Mouse (Mus musculus) ES-Bruce4 (cell line): ENCODE measurements around the gene Eif4b. TPM values are rescaled to one million over a fixed set of nuclear protein-coding genes. Genes with fewer than 3 reads are reported as not detected.
A peak's percentile ranks its signal among the peaks of the same experiment; 100 is the strongest.

Experiments
- H3K27ac ChIP-seq: 2 replicates; pipeline ENCODE4 v1.5.1; 2012; ENCODE audit warnings: low read length, inconsistent platforms; ENCODE audit not compliant: insufficient read depth
- H3K27me3 ChIP-seq: 2 replicates; pipeline ENCODE4 v1.6.1; 2012; ENCODE audit warnings: mild to moderate bottlenecking, low read length, inconsistent platforms; ENCODE audit not compliant: control insufficient read depth, poor library complexity, insufficient read depth, severe bottlenecking
- H3K36me3 ChIP-seq: 2 replicates; pipeline ENCODE4 v1.6.1; 2012; ENCODE audit warnings: inconsistent platforms, mild to moderate bottlenecking, low read length, moderate library complexity; ENCODE audit not compliant: control insufficient read depth, poor library complexity, insufficient read depth, severe bottlenecking
- H3K4me1 ChIP-seq: one replicate; pipeline ENCODE4 v1.8.1; 2011; ENCODE audit warnings: low read length; ENCODE audit not compliant: control insufficient read depth, insufficient read depth
- H3K4me3 ChIP-seq: 2 replicates; pipeline ENCODE4 v1.5.1; 2011; ENCODE audit warnings: low read depth, mild to moderate bottlenecking, low read length
- H3K9ac ChIP-seq: 2 replicates; pipeline ENCODE4 v1.6.1; 2012; ENCODE audit warnings: low read depth, mild to moderate bottlenecking, inconsistent platforms; ENCODE audit not compliant: poor library complexity, severe bottlenecking
- H3K9me3 ChIP-seq: replicated peaks from 2 replicates; pipeline ENCODE4 v1.6.1; 2012; ENCODE audit warnings: mild to moderate bottlenecking, low read length, inconsistent platforms; ENCODE audit not compliant: control insufficient read depth, poor library complexity, insufficient read depth, severe bottlenecking
- CTCF ChIP-seq: IDR thresholded peaks from one replicate; pipeline ENCODE4 v1.8.1; 2011; ENCODE audit warnings: low read depth, low read length
- EP300 ChIP-seq: IDR thresholded peaks from 2 replicates; pipeline ENCODE4 v1.6.1; 2011; ENCODE audit warnings: low read depth, low read length; ENCODE audit not compliant: insufficient read depth
- POLR2A ChIP-seq: IDR thresholded peaks from one replicate; pipeline ENCODE4 v1.8.1; 2011; ENCODE audit warnings: low read length; ENCODE audit not compliant: insufficient read depth
- polyA plus RNA-seq: library from polyadenylated mRNA; stranded (reverse); fragments of >200 nt; gene quantifications from 2 replicates; pipeline ENCODE4 v1.2.4, GENCODE M21; 2011; ENCODE audit warnings: low read depth; ENCODE audit not compliant: missing spikeins, insufficient read depth, insufficient read length

Gene Eif4b
- polyA plus RNA-seq, 1 experiment = 584 TPM

DNA sequence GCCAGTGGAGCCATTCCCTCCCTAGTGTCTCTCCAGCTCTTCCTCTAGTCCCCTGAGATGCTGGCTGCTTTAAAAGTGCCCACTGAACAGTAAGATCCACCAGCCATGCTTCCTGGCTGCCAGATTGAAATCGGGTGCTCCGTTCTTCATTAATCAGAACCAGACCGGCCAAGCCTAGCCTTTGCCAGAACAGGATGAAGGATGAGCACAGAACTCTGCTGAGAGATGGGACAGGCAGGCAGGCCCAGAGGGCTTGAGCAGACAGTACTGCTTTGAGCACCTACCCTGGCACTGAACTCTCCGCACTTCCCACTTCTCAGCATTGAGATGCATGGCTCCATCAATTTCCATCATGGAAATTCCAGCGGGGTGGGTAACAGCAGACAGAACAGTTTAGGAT lies 25.7 kb downstream of the Eif4b start:
- Histone ChIP-seq H3K4me3 (no peak overlapping the region), H3K36me3 (peaks cover 23% of the 10 kb centered on the region), H3K9ac (peak overlapping the region; percentile 84; the same call in 1 of the 2 replicates), H3K4me1 (peaks cover 8% of the 10 kb centered on the region), H3K27ac (no peak overlapping the region), H3K27me3 (no peaks in the 10 kb centered on the region), H3K9me3 (no peaks in the 10 kb centered on the region)
- no peak for TF ChIP-seq POLR2A
- no peak for TF ChIP-seq EP300
- TF ChIP-seq CTCF = no peak

DNA sequence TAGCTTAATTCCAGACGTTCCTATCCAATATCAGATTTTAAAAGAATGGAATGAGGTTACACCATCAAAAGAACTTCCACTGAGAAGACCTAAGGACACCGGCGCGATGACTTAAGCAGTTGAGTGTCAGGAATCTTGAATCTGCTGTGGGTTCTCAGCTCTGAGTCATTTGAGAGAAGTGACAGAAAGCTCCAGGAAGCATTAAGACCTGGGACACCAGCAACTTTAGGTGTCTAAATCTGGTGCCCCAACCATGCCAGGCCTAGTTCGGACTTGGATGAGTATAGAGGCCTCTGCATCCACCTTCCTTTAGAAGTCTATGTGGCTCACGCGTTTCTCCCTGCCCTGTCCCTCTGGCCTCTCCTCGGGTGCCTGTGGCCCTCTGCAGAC lies 26.2 kb downstream of the Eif4b start:
- H3K9me3 ChIP-seq = no peaks in the 10 kb centered on the region
- no peaks in the 10 kb centered on the region for H3K27me3 ChIP-seq
- peak overlapping the region; percentile 84 for H3K9ac ChIP-seq
- peaks cover 10% of the 10 kb centered on the region for H3K4me1 ChIP-seq
- H3K36me3 ChIP-seq = peaks cover 18% of the 10 kb centered on the region
- peak overlapping the region; percentile 81 for H3K4me3 ChIP-seq
- TF ChIP-seq POLR2A (no peak), CTCF (no peak), EP300 (no peak)
- H3K27ac ChIP-seq = no peak overlapping the region

DNA sequence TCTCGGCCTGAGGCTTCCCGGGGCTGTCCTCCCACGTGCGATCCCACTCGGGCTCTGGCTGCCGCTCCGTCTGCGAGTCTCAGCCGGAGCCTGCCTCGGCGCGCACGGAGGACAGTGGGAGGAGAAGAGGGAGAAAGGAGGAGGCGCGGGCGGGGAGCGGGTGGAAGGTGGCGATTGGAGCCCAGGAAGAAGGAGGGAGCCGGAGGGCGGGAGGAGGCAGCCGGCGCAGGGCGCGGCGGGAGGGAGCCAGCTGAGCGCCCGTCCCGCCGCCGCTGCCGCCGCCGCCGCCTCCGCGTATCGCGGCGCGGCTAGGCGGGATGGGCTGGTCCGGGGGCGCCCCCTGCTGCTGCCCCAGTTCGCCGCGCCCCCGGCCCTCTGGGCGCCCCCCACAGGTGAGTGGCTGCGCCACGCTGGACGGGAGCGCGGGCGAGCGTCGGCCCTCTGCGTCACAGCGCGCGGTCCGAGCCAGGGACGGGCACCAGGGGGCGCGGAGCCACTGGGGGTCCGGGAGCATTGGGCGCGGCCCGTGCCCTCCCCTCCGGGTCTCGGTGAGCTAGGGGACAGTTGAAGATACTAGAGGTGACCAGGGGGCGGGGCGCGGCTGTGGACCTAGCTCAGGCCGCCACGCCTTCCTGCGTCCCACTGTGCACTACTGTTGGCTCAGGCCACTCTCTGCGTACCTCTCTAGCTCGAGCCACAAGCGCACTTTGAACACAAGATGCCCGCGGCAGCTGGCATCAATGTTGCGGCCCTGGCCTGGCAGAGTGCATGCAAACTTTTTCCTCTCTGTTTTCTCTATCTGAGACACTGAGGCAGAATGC lies 26.8 kb downstream of the Eif4b start, which contains the start of gene Tns2:
Tns2 (plus strand) TSS at position 253 of the 821 bp plus-strand sequence.
- TF ChIP-seq POLR2A (no peak), CTCF (peak; percentile 50)
- H3K36me3 ChIP-seq = peaks cover 12% of the 10 kb centered on the region
- H3K4me1 ChIP-seq = peaks cover 10% of the 10 kb centered on the region
- peak within 1 kb of the TSS; percentile 81 for H3K4me3 ChIP-seq
- H3K27me3 ChIP-seq = no peaks in the 10 kb centered on the region
- H3K9ac ChIP-seq = peak within 1 kb of the TSS; percentile 84
- no peaks in the 10 kb centered on the region for H3K9me3 ChIP-seq
- no peak within 1 kb of the TSS for H3K27ac ChIP-seq

DNA sequence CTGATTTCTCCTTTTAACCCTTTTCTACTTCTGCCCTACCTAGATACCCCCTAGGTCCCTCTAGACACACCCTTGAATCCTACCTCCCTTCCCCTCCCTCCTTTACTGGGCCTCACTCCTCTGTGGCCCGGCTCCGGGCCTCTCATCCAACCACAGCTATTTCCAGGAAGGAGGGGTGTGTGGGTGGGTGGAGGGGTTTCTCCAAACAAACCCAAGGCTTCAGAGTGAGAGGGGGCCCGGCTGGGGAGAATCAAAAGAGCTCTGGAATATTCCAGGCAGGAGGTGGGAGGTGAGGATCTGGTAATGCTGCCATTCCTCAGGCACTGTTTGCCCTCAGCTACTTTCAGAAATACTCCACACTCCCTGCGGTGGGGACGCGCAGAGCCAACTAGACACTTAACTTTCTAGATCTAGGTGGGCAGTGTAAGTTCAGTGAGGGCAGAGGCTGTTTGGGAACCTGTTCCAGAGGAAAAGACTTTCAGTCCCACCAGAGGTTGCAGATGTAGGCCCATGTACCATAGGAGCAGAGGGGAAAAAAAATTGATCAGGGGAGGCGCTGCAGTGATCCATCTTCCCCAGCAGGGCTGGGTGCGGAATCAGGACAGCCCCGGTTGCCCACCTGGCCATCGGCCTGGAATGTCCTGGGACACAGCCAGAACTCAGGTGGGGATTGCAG lies 27.6 kb downstream of the Eif4b start:
- no peak overlapping the region for H3K9ac ChIP-seq
- TF ChIP-seq EP300 (no peak), POLR2A (no peak), CTCF (no peak)
- no peaks in the 10 kb centered on the region for H3K27me3 ChIP-seq
- H3K4me3 ChIP-seq = 0 out of 2 replicates have a peak overlapping the region, but pooled peaks have one; percentile 38
- H3K4me1 ChIP-seq = peaks cover 10% of the 10 kb centered on the region
- H3K27ac ChIP-seq = no peak overlapping the region
- peaks cover 5% of the 10 kb centered on the region for H3K36me3 ChIP-seq
- H3K9me3 ChIP-seq = no peaks in the 10 kb centered on the region

DNA sequence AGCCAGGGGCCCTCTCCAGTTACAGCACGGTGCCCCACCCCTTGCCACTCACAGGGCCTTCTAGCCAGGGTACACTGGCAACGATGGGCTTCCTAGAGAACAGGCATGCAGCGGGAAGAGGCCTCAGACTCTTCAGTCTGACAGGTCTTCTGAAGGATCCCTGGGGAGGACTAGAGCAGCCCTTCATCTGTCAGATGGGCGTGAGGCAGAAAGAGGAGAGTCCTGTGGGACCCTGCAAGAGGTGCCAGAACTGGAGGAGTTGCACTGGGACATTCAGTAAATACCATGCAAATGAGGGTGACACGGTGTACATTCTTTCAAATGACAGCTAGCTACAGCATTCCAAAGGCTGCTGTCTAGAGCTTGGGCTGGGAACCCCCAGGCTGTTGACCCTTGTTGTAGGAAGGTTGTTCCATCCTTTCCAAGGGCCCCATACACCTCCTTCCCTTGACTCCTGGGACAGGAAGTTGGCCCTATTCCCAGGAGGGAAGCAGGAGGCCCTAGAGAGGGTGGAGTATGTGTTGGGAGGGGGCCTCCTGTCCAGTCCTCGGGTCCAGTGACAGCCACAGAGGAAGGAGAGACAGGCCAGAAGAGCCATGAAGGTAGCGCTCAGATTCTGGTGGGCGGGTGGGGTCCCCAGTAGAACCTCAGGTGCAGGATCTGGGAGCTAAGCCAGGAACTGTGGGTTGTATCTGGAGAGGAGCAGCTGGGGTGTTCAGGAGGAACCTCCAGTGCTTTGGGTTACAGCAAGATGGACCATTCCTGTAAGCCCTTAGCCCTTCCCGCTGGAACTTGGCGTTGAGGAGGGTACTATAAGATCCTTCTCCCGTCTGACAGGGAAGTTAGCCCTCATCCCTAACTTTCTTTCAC lies 28.3 kb downstream of the Eif4b start:
- H3K4me1 ChIP-seq = peaks cover 10% of the 10 kb centered on the region
- H3K27me3 ChIP-seq = no peaks in the 10 kb centered on the region
- no peak overlapping the region for H3K9ac ChIP-seq
- peaks cover 5% of the 10 kb centered on the region for H3K36me3 ChIP-seq
- no peak overlapping the region for H3K4me3 ChIP-seq
- H3K9me3 ChIP-seq = no peaks in the 10 kb centered on the region
- TF ChIP-seq CTCF (no peak), POLR2A (no peak), EP300 (no peak)
- no peak overlapping the region for H3K27ac ChIP-seq
